Mouse (Mus musculus) thymus, adult 2 months (tissue): ENCODE results near the gene Rpsa.

Source experiments
- CTCF ChIP-seq: fragments of 200-500 bp; IDR thresholded peaks from 2 replicates; pipeline ENCODE4 v1.5.1; 2012; ENCODE audit warnings: mild to moderate bottlenecking, control low read depth, low read length, moderate library complexity, borderline replicate concordance; ENCODE audit not compliant: control insufficient read depth, poor library complexity, insufficient read depth; ENCODE audit errors: extremely low read depth
- POLR2A ChIP-seq: fragments of 200-500 bp; IDR thresholded peaks from 2 replicates; pipeline ENCODE4 v1.6.1; 2012; ENCODE audit warnings: mild to moderate bottlenecking, low read length, control low read depth, moderate library complexity; ENCODE audit not compliant: control insufficient read depth, poor library complexity, insufficient read depth; ENCODE audit errors: extremely low read depth

DNA sequence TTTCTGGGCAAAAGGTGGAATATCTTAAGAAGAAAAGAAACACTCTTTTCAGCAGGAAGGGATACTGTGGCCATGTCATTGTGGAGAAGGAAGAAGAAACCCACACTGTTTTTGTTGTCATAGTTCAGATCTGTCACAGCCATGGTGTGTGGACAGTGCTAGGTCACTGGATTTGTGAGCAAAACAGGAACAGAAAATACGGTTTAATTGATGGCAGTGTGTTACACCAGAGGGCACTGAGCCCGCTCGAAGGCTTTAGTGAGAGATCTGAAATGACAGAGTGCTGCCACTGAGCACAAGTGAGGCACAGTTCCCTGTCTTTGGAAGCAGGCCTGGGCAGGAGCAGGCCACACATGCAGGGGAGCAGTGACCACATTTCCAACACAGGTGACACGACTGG is 9.3 kb upstream of the Rpsa start:
- TF ChIP-seq POLR2A (no peak), CTCF (no peak)
